Mouse (Mus musculus): ENCODE data around the gene Dnaja2. TPM values are rescaled to one million over a fixed set of nuclear protein-coding genes. Genes with fewer than 3 reads are reported as not detected.

Gene Dnaja2
- polyA plus RNA-seq (2016; fragmentation: Nextera tagmentation; extraction: Ambion mirVana): 198 and 212 TPM in 2 replicates

DNA sequence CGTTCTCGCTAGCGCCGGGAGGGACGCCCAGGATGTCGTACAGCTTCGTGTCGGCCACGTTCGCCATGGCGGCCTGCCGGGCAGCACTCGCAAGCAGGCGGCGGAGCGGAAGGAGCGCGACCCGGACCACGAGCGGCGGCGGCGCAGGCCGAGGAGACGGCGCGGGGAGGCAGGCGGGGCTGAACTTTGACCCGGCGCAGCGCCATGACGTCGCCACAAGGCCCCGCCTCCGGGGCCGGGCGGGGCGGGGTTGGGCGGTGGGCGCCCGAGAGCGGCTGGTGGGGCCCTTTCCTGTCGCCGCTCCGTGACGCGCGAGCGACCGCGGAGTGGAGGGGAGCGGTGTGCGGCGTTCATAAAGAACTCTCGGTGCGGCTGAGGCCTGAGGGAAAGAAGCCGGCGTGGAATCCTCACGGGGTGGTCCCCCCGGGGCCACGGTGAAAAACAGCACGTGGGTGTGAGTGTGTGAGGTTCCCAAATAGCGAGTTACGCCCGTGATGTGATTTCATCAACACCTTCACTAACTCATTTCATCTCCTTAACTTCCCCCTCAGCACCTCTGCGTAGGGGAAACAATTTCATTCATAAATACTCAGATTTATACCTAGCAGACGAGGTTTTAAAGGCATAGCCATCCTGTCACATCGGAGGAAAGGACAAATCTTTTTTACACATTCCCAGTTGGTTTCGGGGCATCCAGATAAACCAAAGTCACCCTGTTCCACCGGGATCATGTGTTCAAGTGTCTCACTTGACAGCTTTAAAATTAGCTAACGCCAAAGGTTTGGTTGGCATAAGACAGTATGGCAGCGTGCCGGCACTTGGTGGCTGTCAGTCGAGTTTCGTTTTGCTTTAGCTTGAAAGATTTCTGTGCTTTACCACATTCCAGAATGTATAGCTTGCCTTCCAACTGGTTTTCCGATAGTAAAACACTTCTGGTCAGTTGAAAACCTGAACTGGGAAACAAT is at the start of gene Dnaja2:
Dnaja2 (minus strand) TSS at position 164 of the 965 bp plus-strand sequence.
- Histone ChIP-seq H3K4me1 (peaks cover 25% of the 10 kb centered on the region; the same call in 1 of the 2 replicates), H3K27me3 (replicated peaks; ENCODE audit: low read depth, poor library complexity, severe bottlenecking) (no peaks in the 10 kb centered on the region), H3K9me3 (no peaks in the 10 kb centered on the region), H3K4me3 (peak within 1 kb of the TSS; percentile 93), H3K36me3 (replicated peaks) (peaks cover 28% of the 10 kb centered on the region), H3K27ac (replicated peaks) (peak within 1 kb of the TSS; percentile 92)
- peak; percentile 94 for DNase-seq (ENCODE audit: low spot score)
- WGBS: 1% methylated on average over 75 of the region's 77 CpGs

DNA sequence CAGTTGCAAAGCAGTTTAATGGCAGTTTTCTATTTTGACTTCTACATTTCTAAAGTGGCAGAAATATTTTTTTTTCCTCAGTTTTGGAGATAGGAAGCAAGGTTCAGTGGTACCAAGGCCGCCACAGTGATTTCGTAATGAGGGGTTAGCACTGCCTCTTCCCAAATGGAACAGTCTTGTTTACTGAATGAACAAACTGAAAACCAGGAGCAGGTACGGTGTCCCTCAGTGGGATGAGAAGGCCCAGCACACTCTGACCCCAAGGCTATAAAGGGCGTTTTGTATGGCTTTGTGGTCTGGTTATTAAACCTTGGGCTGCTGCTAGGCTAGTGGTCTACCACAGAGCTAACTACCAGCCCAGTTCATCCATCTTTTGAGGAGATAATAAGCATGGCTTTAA is 49.1 kb upstream of the Dnaja2 start:
- no peaks in the 10 kb centered on the region for H3K36me3 ChIP-seq (replicated peaks)
- no peak overlapping the region for H3K4me3 ChIP-seq
- DNase-seq (ENCODE audit: low spot score): no peak
- no peaks in the 10 kb centered on the region for H3K9me3 ChIP-seq
- no peaks in the 10 kb centered on the region for H3K4me1 ChIP-seq
- H3K27me3 ChIP-seq (replicated peaks; ENCODE audit: low read depth, poor library complexity, severe bottlenecking): no peaks in the 10 kb centered on the region
- WGBS: 76% methylated on average over 4 of the region's 4 CpGs
- no peak overlapping the region for H3K27ac ChIP-seq (replicated peaks)

DNA sequence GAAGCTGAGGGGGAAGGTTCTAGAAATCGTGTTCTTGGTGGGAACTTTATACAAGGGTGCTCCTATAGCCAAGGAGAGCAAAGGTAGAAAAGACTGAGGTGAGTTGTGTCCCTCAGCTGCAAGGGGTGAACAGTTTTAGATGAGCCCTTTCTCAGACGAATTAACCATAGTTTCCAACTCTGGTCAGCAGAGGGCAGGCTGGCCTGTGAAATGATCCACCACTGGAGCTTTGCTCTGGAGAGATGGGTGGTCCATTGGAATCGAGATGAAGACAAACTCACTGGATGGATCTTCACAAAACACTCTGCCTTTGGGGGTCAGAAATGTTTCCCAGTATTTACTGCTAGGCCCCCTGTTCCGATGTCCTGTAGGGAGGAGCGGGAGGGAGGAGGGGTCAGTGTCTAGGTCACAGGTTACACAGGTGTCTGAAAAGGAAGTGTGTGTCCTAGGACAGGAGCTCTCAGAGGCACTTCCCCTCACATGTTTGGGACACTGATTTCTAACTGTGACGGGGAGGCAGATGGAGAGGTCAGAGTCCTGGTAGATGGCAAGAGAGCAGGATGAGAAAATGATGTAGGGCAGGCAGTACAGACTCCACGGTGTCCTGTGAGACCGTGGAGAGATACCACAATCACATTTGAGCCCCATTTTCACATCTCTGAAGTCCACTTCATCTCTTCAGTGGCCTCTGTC is 48.2 kb upstream of the Dnaja2 start:
- no peaks in the 10 kb centered on the region for H3K27me3 ChIP-seq (replicated peaks; ENCODE audit: low read depth, poor library complexity, severe bottlenecking)
- no peak overlapping the region for H3K4me3 ChIP-seq
- H3K27ac ChIP-seq (replicated peaks): no peak overlapping the region
- H3K4me1 ChIP-seq: no peaks in the 10 kb centered on the region
- no peaks in the 10 kb centered on the region for H3K36me3 ChIP-seq (replicated peaks)
- 41% methylated on average over 8 of the region's 8 CpGs for WGBS
- peak; percentile 60 for DNase-seq (ENCODE audit: low spot score)
- no peaks in the 10 kb centered on the region for H3K9me3 ChIP-seq

DNA sequence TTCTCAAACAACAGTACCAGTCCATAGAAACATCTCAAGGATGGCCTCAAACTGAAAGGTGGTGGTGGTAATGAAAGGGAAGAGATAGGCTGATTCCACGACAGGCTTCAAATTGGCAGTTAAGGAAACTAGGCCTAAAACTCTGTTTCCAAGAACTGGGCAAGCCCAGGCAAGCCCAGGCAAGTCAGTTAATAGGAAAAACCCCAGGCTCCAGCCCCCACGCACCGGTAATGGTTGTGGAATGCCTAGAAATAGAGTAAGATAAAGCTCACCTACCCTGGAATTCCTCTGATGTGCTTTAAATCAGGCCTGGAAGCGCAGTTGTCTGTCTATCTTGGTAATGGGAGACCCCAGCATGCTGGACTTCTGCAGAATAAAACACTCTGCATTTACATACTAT is 47.6 kb upstream of the Dnaja2 start:
- H3K27ac ChIP-seq (replicated peaks): no peak overlapping the region
- H3K9me3 ChIP-seq: no peaks in the 10 kb centered on the region
- DNase-seq (ENCODE audit: low spot score): no peak
- H3K4me1 ChIP-seq: no peaks in the 10 kb centered on the region
- no peak overlapping the region for H3K4me3 ChIP-seq
- H3K36me3 ChIP-seq (replicated peaks): no peaks in the 10 kb centered on the region
- no peaks in the 10 kb centered on the region for H3K27me3 ChIP-seq (replicated peaks; ENCODE audit: low read depth, poor library complexity, severe bottlenecking)
- WGBS: 78% methylated on average over 4 of the region's 4 CpGs

DNA sequence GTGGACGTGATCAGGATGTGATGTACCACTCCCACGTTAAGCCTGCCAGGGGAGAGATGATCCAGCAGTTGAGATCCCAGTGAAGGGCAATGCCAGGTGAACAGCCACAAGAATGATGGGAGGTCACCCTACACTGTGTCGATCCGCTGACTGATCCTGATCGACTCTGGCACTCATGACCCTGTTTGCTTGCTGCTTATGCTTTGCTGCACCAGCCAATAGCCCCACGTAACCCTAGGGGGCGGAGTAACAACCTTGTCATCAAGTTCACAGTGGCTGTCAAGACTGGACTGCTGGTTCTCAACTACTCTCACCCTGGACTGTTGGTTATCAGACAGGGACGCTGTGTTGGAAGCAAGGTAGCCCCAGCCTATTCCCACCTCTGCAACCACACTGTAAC is 46.6 kb upstream of the Dnaja2 start:
- no peaks in the 10 kb centered on the region for H3K27me3 ChIP-seq (replicated peaks; ENCODE audit: low read depth, poor library complexity, severe bottlenecking)
- no peak overlapping the region for H3K4me3 ChIP-seq
- H3K36me3 ChIP-seq (replicated peaks): no peaks in the 10 kb centered on the region
- H3K27ac ChIP-seq (replicated peaks): no peak overlapping the region
- no peak for DNase-seq (ENCODE audit: low spot score)
- no peaks in the 10 kb centered on the region for H3K9me3 ChIP-seq
- H3K4me1 ChIP-seq: no peaks in the 10 kb centered on the region
- WGBS: 78% methylated on average over 8 of the region's 8 CpGs

DNA sequence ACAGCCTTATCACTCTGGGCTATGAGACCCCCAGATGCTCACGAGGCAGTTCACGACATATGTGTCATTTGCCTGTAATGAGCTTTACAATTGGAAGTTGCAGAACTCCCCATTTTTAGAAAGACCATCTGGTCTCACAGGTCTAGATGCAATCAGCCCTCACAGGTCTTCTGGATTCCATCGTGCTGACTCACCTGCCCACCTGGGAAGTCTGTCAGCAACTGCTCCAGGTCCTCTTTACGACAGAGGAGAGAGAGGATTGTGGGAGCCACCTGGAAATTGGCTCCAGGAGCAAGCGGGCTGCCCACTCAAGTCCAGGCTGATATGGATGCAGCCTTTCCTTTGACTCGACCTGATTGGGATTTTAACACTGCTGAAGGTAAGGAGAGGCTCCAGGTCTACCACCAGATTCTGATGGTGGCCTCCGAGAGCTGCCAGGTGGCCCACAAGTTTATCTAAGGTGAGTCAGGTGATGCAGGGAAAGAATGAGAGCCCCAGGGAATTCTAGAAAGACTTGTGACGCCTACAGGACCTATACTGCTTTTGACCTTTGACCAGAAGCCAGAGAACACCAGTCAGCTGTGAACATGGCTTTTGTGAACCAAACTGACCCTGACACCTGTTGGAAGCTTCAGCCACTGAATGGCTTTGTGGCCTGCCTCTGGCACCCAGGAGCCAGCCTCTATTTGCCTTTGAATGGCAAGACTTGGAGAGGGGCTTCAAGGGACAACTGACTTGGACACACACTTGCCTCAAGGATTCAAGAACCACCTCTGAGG is 42.5 kb upstream of the Dnaja2 start:
- no peak for DNase-seq (ENCODE audit: low spot score)
- Histone ChIP-seq H3K36me3 (replicated peaks) (no peaks in the 10 kb centered on the region), H3K4me3 (no peak overlapping the region), H3K4me1 (peaks cover 3% of the 10 kb centered on the region; the same call in 1 of the 2 replicates), H3K27ac (replicated peaks) (no peak overlapping the region), H3K9me3 (no peaks in the 10 kb centered on the region), H3K27me3 (replicated peaks; ENCODE audit: low read depth, poor library complexity, severe bottlenecking) (no peaks in the 10 kb centered on the region)
- 69% methylated on average over 8 of the region's 8 CpGs for WGBS

DNA sequence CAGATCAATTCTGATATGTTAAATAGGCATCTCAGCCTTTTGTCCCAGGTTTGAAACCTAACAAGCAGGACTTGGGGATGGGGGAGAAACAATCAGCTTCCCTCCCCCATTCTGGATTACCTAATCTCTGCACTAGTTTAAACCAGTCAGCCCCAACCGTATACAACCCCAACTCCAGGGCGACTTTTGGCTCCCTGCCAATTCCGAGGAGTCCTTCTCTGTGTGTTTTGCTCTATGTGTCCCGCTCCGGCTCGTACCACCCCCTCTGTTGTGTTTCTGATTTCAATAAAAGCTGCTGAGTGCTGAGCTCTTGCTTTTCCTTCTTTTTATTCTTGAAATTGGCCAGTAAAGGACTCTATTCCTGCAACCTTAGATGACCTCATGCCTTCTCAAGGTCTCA is 40.2 kb upstream of the Dnaja2 start:
- DNase-seq (ENCODE audit: low spot score): no peak
- no peaks in the 10 kb centered on the region for H3K9me3 ChIP-seq
- WGBS: 69% methylated on average over 6 of the region's 6 CpGs
- H3K4me3 ChIP-seq: no peak overlapping the region
- peaks cover 3% of the 10 kb centered on the region; the same call in 1 of the 2 replicates for H3K4me1 ChIP-seq
- H3K27me3 ChIP-seq (replicated peaks; ENCODE audit: low read depth, poor library complexity, severe bottlenecking): no peaks in the 10 kb centered on the region
- H3K36me3 ChIP-seq (replicated peaks): no peaks in the 10 kb centered on the region
- no peak overlapping the region for H3K27ac ChIP-seq (replicated peaks)

DNA sequence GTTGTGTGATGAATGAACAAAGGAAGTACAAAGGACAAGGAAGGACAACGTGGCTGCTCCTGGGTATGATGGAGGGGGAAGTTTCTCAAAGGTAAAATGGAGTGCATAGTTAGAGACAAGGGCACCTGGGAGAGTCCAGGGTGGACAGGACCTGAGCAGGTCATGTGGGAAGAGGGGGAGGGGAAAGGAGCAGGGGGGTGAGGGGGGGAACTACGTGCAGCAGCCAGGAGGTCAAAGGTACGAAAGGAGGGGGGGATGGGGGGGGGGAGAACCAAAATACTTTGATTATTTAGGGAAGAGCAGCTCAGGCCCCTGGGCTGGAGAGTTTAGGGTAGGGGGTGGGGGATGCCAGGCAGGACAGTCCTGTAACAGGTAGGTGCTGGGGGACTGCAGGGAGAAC is 39.8 kb upstream of the Dnaja2 start:
- H3K36me3 ChIP-seq (replicated peaks): no peaks in the 10 kb centered on the region
- H3K27ac ChIP-seq (replicated peaks): no peak overlapping the region
- H3K4me3 ChIP-seq: no peak overlapping the region
- WGBS: 36% methylated on average over 3 of the region's 3 CpGs
- H3K9me3 ChIP-seq: no peaks in the 10 kb centered on the region
- peaks cover 3% of the 10 kb centered on the region; the same call in 1 of the 2 replicates for H3K4me1 ChIP-seq
- H3K27me3 ChIP-seq (replicated peaks; ENCODE audit: low read depth, poor library complexity, severe bottlenecking): no peaks in the 10 kb centered on the region
- no peak for DNase-seq (ENCODE audit: low spot score)

DNA sequence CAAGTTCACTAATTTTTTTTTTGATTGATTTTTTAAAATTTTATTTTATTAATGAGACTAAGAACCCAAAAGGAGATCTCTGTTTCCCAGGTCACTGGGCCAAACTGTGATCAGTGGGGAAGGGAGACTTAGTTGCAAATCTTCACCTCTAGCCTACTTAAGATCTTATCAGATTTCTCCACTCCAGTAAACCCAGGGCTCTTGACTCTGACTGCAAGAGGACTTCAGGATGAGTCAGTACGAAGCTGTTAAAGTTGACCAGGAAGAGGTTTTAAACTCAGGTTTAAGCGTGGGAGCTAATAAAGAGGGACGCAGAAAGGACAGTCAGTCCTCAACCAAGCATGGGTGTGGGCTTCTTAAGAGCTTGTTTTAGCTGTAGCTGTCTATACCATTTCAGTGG is 38.2 kb upstream of the Dnaja2 start:
- no peaks in the 10 kb centered on the region for H3K27me3 ChIP-seq (replicated peaks; ENCODE audit: low read depth, poor library complexity, severe bottlenecking)
- whole genome bisulfite sequencing: 90% methylated on average over 3 of the region's 3 CpGs
- H3K9me3 ChIP-seq: no peaks in the 10 kb centered on the region
- DNase-seq (ENCODE audit: low spot score): no peak
- no peaks in the 10 kb centered on the region for H3K36me3 ChIP-seq (replicated peaks)
- no peak overlapping the region for H3K27ac ChIP-seq (replicated peaks)
- H3K4me1 ChIP-seq: peaks cover 3% of the 10 kb centered on the region; the same call in 1 of the 2 replicates
- no peak overlapping the region for H3K4me3 ChIP-seq

DNA sequence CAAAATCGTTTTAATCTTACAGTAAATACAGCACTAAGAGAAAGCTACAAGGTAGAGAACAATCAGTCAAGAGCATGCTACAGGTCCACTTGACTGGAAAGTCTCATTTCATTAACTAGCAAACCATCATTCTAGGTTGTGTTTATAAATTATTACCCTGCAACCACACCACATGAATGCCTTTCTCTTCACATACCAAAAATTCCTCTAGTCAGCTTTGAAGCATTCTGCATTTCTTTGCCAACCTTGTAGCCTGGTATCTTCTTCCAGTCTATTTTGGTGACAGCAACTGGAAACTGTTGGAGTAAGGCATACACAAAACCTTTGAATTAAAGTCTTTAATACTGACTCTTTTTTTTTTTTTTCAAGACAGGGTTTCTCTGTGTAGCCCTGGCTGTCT is 36.4 kb upstream of the Dnaja2 start:
- Histone ChIP-seq H3K36me3 (replicated peaks) (no peaks in the 10 kb centered on the region), H3K27ac (replicated peaks) (no peak overlapping the region), H3K4me3 (no peak overlapping the region), H3K4me1 (peaks cover 3% of the 10 kb centered on the region; the same call in 1 of the 2 replicates), H3K9me3 (no peaks in the 10 kb centered on the region), H3K27me3 (replicated peaks; ENCODE audit: low read depth, poor library complexity, severe bottlenecking) (no peaks in the 10 kb centered on the region)
- WGBS: 91% methylated on average over 1 of the region's 1 CpGs
- no peak for DNase-seq (ENCODE audit: low spot score)

DNA sequence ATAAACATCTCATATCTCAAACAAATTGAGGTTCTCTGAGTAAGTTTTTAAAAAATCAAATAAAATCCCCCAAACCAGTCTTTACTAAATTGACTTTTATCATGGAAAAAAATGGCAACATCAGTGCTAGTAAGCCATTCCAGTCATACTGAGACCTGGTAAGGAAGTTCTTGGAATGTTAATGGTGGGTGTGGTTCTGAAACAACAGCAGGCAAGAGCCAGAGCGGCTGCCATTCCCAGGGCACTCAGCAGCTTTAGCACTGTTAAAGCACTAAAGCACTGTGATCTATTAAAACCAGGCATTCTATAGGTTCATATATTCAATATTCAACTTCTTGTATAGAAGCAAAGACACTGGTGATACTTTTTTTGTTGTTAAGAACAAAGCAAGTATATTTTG is 35.1 kb upstream of the Dnaja2 start:
- Histone ChIP-seq H3K27me3 (replicated peaks; ENCODE audit: low read depth, poor library complexity, severe bottlenecking) (no peaks in the 10 kb centered on the region), H3K36me3 (replicated peaks) (no peaks in the 10 kb centered on the region), H3K4me1 (no peaks in the 10 kb centered on the region; the same call in 1 of the 2 replicates), H3K27ac (replicated peaks) (no peak overlapping the region), H3K4me3 (no peak overlapping the region), H3K9me3 (no peaks in the 10 kb centered on the region)
- 86% methylated on average over 1 of the region's 1 CpGs for WGBS
- DNase-seq (ENCODE audit: low spot score): no peak

DNA sequence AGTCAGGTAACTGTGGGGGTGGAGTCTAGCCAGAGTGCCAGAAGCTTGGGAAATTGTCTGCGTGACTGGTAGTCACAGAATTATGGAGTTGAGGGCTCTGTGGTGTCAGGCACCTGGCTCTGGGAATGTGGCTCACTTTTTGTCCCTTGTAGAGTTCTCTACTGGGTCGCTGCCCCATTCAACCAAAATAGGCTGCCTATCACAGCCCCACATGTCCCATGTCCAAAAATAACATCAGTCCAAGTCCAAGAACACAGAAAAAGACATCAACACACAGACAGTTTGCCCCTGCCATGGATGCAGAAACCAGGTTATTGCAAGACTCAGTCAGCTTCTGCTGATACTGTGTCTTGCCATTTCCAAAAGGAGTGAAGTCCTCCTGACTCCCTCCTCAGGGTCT is 33.5 kb upstream of the Dnaja2 start:
- H3K9me3 ChIP-seq: no peaks in the 10 kb centered on the region
- H3K4me1 ChIP-seq: no peaks in the 10 kb centered on the region
- 80% methylated on average over 2 of the region's 2 CpGs for WGBS
- H3K36me3 ChIP-seq (replicated peaks): no peaks in the 10 kb centered on the region
- no peaks in the 10 kb centered on the region for H3K27me3 ChIP-seq (replicated peaks; ENCODE audit: low read depth, poor library complexity, severe bottlenecking)
- no peak overlapping the region for H3K4me3 ChIP-seq
- DNase-seq (ENCODE audit: low spot score): no peak
- no peak overlapping the region for H3K27ac ChIP-seq (replicated peaks)
